Mouse (Mus musculus) MEL (cell line): ENCODE data around the gene Chp1.

Experiments used
- CTCF ChIP-seq, 3 experiments: IDR thresholded peaks in 2 of 3; conservative IDR thresholded peaks in 1 of 3; 2 replicates each; pipeline ENCODE4 v1.5.1; 2011 to 2012; ENCODE audit warnings: low read length in 3 of 3, low read depth in 2 of 3, mild to moderate bottlenecking in 2 of 3, improper control_type of control experiment in 1 of 3, inconsistent platforms in 1 of 3, mixed read lengths in 1 of 3, moderate library complexity in 1 of 3; ENCODE audit not compliant: control insufficient read depth in 1 of 3, insufficient read depth in 1 of 3, poor library complexity in 1 of 3, severe bottlenecking in 1 of 3
- EP300 ChIP-seq, 2 experiments: IDR thresholded peaks; 2 replicates each; pipeline ENCODE4 v1.6.1; 2011; ENCODE audit warnings: improper control_type of control experiment in 2 of 2, low read length in 2 of 2, low read depth in 1 of 2, mild to moderate bottlenecking in 1 of 2
- ETS1 ChIP-seq: IDR thresholded peaks from 2 replicates; pipeline ENCODE4 v1.6.1; 2012; ENCODE audit warnings: low read depth, mild to moderate bottlenecking, inconsistent platforms, low read length, improper control_type of control experiment, moderate library complexity
- GATA1 ChIP-seq: IDR thresholded peaks from 2 replicates; pipeline ENCODE4 v1.6.1; 2011; ENCODE audit warnings: low read depth, low read length, improper control_type of control experiment
- MEF2A ChIP-seq: IDR thresholded peaks from 2 replicates; pipeline ENCODE4 v1.6.1; 2014; ENCODE audit warnings: low read depth, mild to moderate bottlenecking, inconsistent platforms, low read length, improper control_type of control experiment; ENCODE audit not compliant: poor library complexity, insufficient replicate concordance, severe bottlenecking; ENCODE audit errors: extremely low read depth
- MXI1 ChIP-seq: IDR thresholded peaks from 2 replicates; pipeline ENCODE4 v1.6.1; 2011; ENCODE audit warnings: mild to moderate bottlenecking, low read depth, low read length, improper control_type of control experiment
- NELFE ChIP-seq: IDR thresholded peaks from 2 replicates; pipeline ENCODE4 v1.6.1; 2011; ENCODE audit warnings: low read depth, low read length, improper control_type of control experiment
- SIN3A ChIP-seq: IDR thresholded peaks from 2 replicates; pipeline ENCODE4 v1.6.1; 2012; ENCODE audit warnings: low read length, improper control_type of control experiment, inconsistent platforms
- TCF12 ChIP-seq: IDR thresholded peaks from 2 replicates; pipeline ENCODE4 v1.6.1; 2014; ENCODE audit warnings: low read depth, mild to moderate bottlenecking, inconsistent platforms, low read length, improper control_type of control experiment, moderate library complexity
- USF1 ChIP-seq: IDR thresholded peaks from 2 replicates; pipeline ENCODE4 v1.6.1; 2014; ENCODE audit warnings: low read depth, mild to moderate bottlenecking, inconsistent platforms, low read length, improper control_type of control experiment, moderate library complexity

- TF ChIP-seq USF1 (no peak), GATA1 (no peak), ETS1 (no peak), MEF2A (no peak), EP300 (IDR thresholded peaks at IDR 0.05; ENCODE audit: low read depth in 1 of 2, low read length in 2 of 2) (no peak), TCF12 (no peak), MXI1 (no peak), CTCF (IDR thresholded peaks at IDR 0.05 in 2 of 3, conservative IDR thresholded peaks at IDR 0.05 in 1 of 3; ENCODE audit: control insufficient read depth in 1 of 3, insufficient read depth in 1 of 3, low read depth in 2 of 3, low read length in 3 of 3, poor library complexity in 1 of 3, severe bottlenecking in 1 of 3) (no peak), NELFE (no peak), SIN3A (no peak; the same call in 1 of the 2 replicates)
Measured at GRCm38 (mm10) chr2:119548691-119549090, 1.2 kb downstream of the Chp1 start.
